ENCODE assay signal across 8 mouse cellular contexts in genomic region chrX:71492634-71493278, GRCm38 (mm10). TPM values are rescaled to one million over a fixed set of nuclear protein-coding genes. Genes with fewer than 3 reads are reported as not detected.
DNase-seq lines count a peak whose midpoint lies in the region; ATAC-seq lines count a peak whose summit lies in the region.

Cd99l2 (minus strand) TSS chrX:71492849.

- peak within 1 kb of the TSS; percentile 63 for H3K4me3 ChIP-seq in heart, embryonic 13.5 days
- H3K4me3 ChIP-seq in liver, embryonic 12.5 days = peak within 1 kb of the TSS; percentile 70
- H3K4me3 ChIP-seq in stomach, embryonic 15.5 days (replicated peaks) = peak within 1 kb of the TSS; percentile 54

- peak within 1 kb of the TSS; percentile 85 for H3K9ac ChIP-seq in heart, embryonic 13.5 days
- H3K9ac ChIP-seq in liver, embryonic 12.5 days = peak within 1 kb of the TSS; percentile 84
- H3K9ac ChIP-seq in stomach, embryonic 15.5 days = peak within 1 kb of the TSS; percentile 39; the same call in 1 of the 2 replicates

- no peaks in the 10 kb centered on the region for H3K9me3 ChIP-seq in heart, embryonic 13.5 days
- no peaks in the 10 kb centered on the region for H3K9me3 ChIP-seq in liver, embryonic 12.5 days (replicated peaks)
- no peaks in the 10 kb centered on the region for H3K9me3 ChIP-seq in stomach, embryonic 15.5 days

- 10% methylated on average over 23 of the region's 23 CpGs for WGBS in heart, embryonic 13.5 days
- WGBS in liver, embryonic 12.5 days (ENCODE audit: insufficient replicate concordance) = 14% methylated on average over 14 of the region's 23 CpGs
- WGBS in stomach, embryonic 15.5 days = 22% methylated on average over 22 of the region's 23 CpGs

- peak; percentile 88 for DNase-seq in CD4-positive helper T cell, adult 2 months (ENCODE audit: low read depth, low spot score)
- peak; percentile 75 for DNase-seq in brain, embryonic 18.5 days (ENCODE audit: low read depth, low spot score)
- peak; percentile 94 for DNase-seq in kidney, postnatal 10 days
- DNase-seq in natural killer cell, adult 2 months (ENCODE audit: low spot score in 2 of 2) = peak; percentile 70 to 82

- peaks cover 2% of the 10 kb centered on the region for H3K27me3 ChIP-seq in heart, embryonic 13.5 days (replicated peaks)
- H3K27me3 ChIP-seq in liver, embryonic 12.5 days (replicated peaks) = peaks cover 15% of the 10 kb centered on the region
- H3K27me3 ChIP-seq in stomach, embryonic 15.5 days (replicated peaks) = no peaks in the 10 kb centered on the region

- H3K4me1 ChIP-seq in heart, embryonic 13.5 days = peaks cover 15% of the 10 kb centered on the region; the same call in 1 of the 2 replicates
- peaks cover 33% of the 10 kb centered on the region for H3K4me1 ChIP-seq in liver, embryonic 12.5 days
- no peaks in the 10 kb centered on the region; the same call in 1 of the 2 replicates for H3K4me1 ChIP-seq in stomach, embryonic 15.5 days

- H3K4me2 ChIP-seq in heart, embryonic 13.5 days = peak within 1 kb of the TSS; percentile 73
- H3K4me2 ChIP-seq in liver, embryonic 12.5 days = peak within 1 kb of the TSS; percentile 80
- peak within 1 kb of the TSS; percentile 61 for H3K4me2 ChIP-seq in stomach, embryonic 15.5 days

- peak within 1 kb of the TSS; percentile 95 for H3K27ac ChIP-seq in heart, embryonic 13.5 days (replicated peaks)
- peak within 1 kb of the TSS; percentile 85 for H3K27ac ChIP-seq in liver, embryonic 12.5 days
- H3K27ac ChIP-seq in stomach, embryonic 15.5 days = peak within 1 kb of the TSS; percentile 91

- ATAC-seq in erythroid progenitor cell, adult 5-6 weeks (replicated peaks; ENCODE audit: low FRiP score, poor library complexity, severe bottlenecking) = peak; percentile 99
- peak; percentile 95 for ATAC-seq in heart, embryonic 13.5 days (ENCODE audit: extremely low read depth, insufficient number of reproducible peaks, low FRiP score, low TSS enrichment)
- ATAC-seq in liver, embryonic 12.5 days = peak; percentile 97
- peak; percentile 95 for ATAC-seq in stomach, embryonic 15.5 days (ENCODE audit: insufficient read depth, low FRiP score, low read depth)

- H3K36me3 ChIP-seq in heart, embryonic 13.5 days = no peaks in the 10 kb centered on the region
- H3K36me3 ChIP-seq in liver, embryonic 12.5 days = no peaks in the 10 kb centered on the region
- H3K36me3 ChIP-seq in stomach, embryonic 15.5 days = no peaks in the 10 kb centered on the region

RNA-seq across cellular contexts. Expression of gene Cd99l2, which starts in this region (rescaled TPM):
- total RNA-seq in erythroid progenitor cell, adult 5-6 weeks (2015; ENCODE audit: low replicate concordance) = 9.4 and 21.4 TPM in 2 replicates
- total RNA-seq in erythroid progenitor cell, adult 5-6 weeks (2017; ENCODE audit: low replicate concordance) = 15.3 and 21.6 TPM in 2 replicates
- 30.6 and 32.8 TPM in 2 replicates for polyA plus RNA-seq in heart, embryonic 13.5 days (2015; fragmentation: Nextera tagmentation; extraction: Ambion mirVana)
- polyA plus RNA-seq in liver, embryonic 12.5 days (2016; fragmentation: Nextera tagmentation; extraction: Ambion mirVana) = 13.8 and 14.9 TPM in 2 replicates
- polyA plus RNA-seq in stomach, embryonic 15.5 days (2015; fragmentation: Nextera tagmentation; extraction: Ambion mirVana) = 31.0 and 31.5 TPM in 2 replicates

Comparison
In these comparisons a context has a peak if more than half of its experiments do, and no peak if none do; other contexts are left out.
1. Peak in every context shown above with its lines: DNase-seq, ATAC-seq, H3K4me3 ChIP-seq and H3K27ac ChIP-seq.